Mouse (Mus musculus) brain, embryonic 18.5 days (tissue): Measurements from ENCODE around the gene Cpa4.

Experiments
- DNase-seq: peaks from one replicate; pipeline ENCODE4 v3.0.0-alpha.2; 2012; ENCODE audit warnings: low read depth, low spot score

Cpa4 gene

DNA sequence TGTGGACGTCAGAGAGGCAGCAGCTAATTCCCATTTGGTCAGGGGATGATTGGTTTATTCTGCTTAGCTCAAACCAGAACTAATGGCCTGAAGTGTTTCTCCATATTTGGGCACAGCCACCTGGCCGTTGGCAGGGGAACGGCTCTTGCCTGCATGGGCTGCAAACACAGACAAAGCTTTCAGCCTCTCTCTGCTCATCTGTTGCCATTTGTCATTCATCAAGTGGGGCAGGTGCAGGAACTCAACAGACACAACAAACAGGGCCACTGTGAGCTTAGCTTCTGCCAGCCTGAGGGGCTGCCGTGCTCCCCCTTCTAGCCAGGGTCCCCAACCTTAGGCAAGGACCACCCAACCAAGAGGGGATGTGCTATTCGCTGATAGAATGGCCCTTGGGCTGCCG, 60.0 kb downstream of the Cpa4 start:
- DNase-seq = no peak

DNA sequence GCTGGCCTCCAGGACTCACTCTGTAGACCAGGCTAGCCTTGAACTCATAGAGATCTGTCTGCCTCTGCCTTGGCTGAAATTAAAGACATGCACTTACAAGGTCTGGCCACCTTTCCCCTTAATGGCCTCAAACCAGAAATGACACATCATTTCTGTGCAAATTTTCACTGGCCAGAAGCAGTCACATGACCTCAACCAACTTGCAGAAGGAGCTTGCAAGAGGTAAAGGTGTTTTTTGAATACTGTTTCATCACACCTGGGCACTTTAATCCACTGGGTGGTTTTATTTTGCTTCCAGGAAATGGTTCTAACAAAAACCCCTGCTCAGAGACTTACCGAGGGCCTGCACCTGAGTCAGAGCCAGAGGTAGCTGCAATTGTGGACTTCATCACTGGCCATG, 61.8 kb downstream of the Cpa4 start:
- no peak for DNase-seq

DNA sequence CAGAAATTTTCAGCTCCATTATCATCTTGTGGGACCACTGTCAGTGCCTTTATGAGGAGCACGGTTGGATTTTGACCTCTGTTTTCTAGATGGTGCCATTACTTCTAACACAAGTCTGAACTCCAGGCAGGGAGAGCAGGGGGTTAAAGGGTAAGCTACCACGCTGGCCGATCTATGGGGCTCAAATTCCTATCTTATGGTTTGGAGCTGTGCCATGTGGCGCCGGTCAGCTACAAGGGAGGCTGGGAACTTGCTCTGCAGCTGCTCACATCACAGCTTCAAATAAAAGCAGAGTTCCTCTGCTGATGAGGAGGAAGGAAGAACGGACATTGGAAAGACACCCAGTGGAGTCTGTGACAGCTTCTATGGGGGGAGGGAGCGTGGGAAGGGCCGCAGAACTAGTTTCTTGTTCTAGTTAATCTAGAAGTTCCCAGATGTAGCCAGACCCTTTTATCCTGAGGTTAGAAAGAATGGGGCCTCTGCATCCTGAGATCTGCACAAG, 67.2 kb downstream of the Cpa4 start:
- DNase-seq = no peak

DNA sequence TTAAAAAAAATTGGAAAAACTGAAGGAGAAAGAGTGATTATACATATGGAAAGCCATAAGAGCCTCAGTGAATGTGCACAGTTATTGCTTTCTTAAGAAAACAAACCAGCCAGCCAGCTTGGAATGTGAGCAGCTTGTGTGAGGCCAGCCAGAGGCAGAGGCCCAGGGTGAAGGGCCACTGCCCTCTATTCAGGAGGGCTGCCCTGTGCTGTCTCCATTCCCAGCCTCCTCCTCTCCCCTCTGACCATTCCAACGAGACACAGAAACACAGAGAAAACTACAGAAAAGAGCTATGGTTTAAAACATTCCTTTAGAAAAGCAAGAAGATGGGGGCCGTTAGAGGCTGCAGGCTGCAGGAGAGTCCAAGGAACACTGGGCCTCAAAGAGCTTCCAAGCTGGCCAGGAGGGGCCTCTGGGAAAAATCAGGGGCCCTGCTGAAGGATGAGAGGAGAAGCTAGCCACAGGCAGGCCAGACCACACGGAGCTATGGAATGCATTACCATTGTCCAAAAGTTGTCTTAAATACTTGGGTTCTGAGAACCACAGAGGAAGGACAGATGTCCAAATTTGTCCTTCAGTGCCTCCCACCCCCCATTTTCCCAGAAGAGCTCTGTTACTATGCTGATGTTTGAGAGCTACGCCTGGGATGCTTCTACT, 68.1 kb downstream of the Cpa4 start:
- no peak for DNase-seq

DNA sequence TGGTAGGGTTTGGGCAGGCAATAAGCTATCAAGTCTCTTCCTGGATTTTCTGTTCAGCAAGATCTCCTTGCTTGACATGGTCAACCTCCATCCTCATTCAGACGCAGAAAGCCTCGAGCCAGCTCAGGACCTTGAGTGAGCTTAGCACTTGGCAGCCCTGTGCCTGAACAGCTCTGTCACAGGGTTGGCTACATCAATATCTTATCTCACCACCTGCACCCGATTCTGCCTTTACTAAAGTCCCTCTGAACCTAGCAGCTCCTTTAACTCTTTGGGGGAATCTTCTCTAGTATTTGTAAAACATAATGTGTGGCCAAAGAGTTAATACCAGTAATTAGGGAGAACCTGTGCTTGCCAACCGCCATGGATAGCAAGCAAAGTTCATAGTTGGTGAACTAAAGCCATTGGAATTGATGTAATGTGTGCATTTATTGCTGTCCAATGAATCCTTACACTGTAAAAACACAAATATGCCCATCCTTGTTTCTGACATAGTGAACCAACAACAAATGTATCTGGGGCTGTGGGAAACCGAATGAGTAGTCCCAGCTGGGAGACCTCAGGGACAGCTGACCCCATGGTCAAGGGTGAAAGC, 70.6 kb downstream of the Cpa4 start, which contains the start of gene Cpa1:
Gene Cpa1 (plus strand): TSS at position 545 of the 595 bp plus-strand sequence.
- DNase-seq = no peak
